ENCODE assay signal across 8 mouse cellular contexts in genomic region chr11:50024833-50025720, GRCm38 (mm10). TPM values are rescaled to one million over a fixed set of nuclear protein-coding genes. Genes with fewer than 3 reads are reported as not detected.
DNase-seq lines count a peak whose midpoint lies in the region; ATAC-seq and TF ChIP-seq lines count a peak whose summit lies in the region.

Rnf130 (plus strand) TSS chr11:50025346.

- H3K4me3 ChIP-seq in erythroblast, embryonic 14.5 days (replicated peaks): peak within 1 kb of the TSS; percentile 82
- H3K4me3 ChIP-seq in heart, embryonic 11.5 days (ENCODE audit: low read depth, low read length): peak within 1 kb of the TSS; percentile 86
- peak within 1 kb of the TSS; percentile 75 for H3K4me3 ChIP-seq in kidney, embryonic 15.5 days (replicated peaks)
- peak within 1 kb of the TSS; percentile 88 for H3K4me3 ChIP-seq in limb, embryonic 15.5 days
- peak within 1 kb of the TSS; percentile 98 for H3K4me3 ChIP-seq in midbrain, postnatal 0 days (ENCODE audit: low read depth, low read length)

- under 1% methylated on average over 110 of the region's 129 CpGs for WGBS in heart, embryonic 11.5 days (ENCODE audit: insufficient replicate concordance)
- WGBS in kidney, embryonic 15.5 days: under 1% methylated on average over 120 of the region's 129 CpGs
- WGBS in limb, embryonic 15.5 days: under 1% methylated on average over 120 of the region's 129 CpGs
- WGBS in midbrain, postnatal 0 days: under 1% methylated on average over 82 of the region's 129 CpGs

- peaks cover 34% of the 10 kb centered on the region for H3K27me3 ChIP-seq in erythroblast, embryonic 14.5 days (ENCODE audit: control insufficient read depth)
- H3K27me3 ChIP-seq in heart, embryonic 11.5 days (ENCODE audit: control insufficient read depth, insufficient read depth, low read length): peaks cover 15% of the 10 kb centered on the region
- peaks cover 8% of the 10 kb centered on the region; the same call in 1 of the 2 replicates for H3K27me3 ChIP-seq in kidney, embryonic 15.5 days
- no peaks in the 10 kb centered on the region for H3K27me3 ChIP-seq in limb, embryonic 15.5 days
- no peaks in the 10 kb centered on the region for H3K27me3 ChIP-seq in midbrain, postnatal 0 days (ENCODE audit: insufficient read depth, low read length)

- H3K9me3 ChIP-seq in erythroblast, embryonic 14.5 days (ENCODE audit: control insufficient read depth, low read length): no peaks in the 10 kb centered on the region
- no peaks in the 10 kb centered on the region for H3K9me3 ChIP-seq in heart, embryonic 11.5 days (replicated peaks; ENCODE audit: control insufficient read depth, low read length)
- no peaks in the 10 kb centered on the region for H3K9me3 ChIP-seq in kidney, embryonic 15.5 days (replicated peaks)
- no peaks in the 10 kb centered on the region for H3K9me3 ChIP-seq in limb, embryonic 15.5 days
- H3K9me3 ChIP-seq in midbrain, postnatal 0 days (ENCODE audit: low read length): no peaks in the 10 kb centered on the region

- peak within 1 kb of the TSS; percentile 94 for H3K9ac ChIP-seq in heart, embryonic 11.5 days (ENCODE audit: low read depth, low read length)
- H3K9ac ChIP-seq in kidney, embryonic 15.5 days: peak within 1 kb of the TSS; percentile 86
- H3K9ac ChIP-seq in limb, embryonic 15.5 days: peak within 1 kb of the TSS; percentile 86
- H3K9ac ChIP-seq in midbrain, postnatal 0 days (replicated peaks; ENCODE audit: low read length, poor library complexity, severe bottlenecking): peak within 1 kb of the TSS; percentile 98

- peak within 1 kb of the TSS; percentile 92 for H3K4me2 ChIP-seq in heart, embryonic 11.5 days
- peak within 1 kb of the TSS; percentile 71 for H3K4me2 ChIP-seq in kidney, embryonic 15.5 days
- peak within 1 kb of the TSS; percentile 68 for H3K4me2 ChIP-seq in limb, embryonic 15.5 days
- H3K4me2 ChIP-seq in midbrain, postnatal 0 days (ENCODE audit: low read depth, low read length, poor library complexity, severe bottlenecking): peak within 1 kb of the TSS; percentile 68

- ATAC-seq in heart, embryonic 11.5 days (replicated peaks; ENCODE audit: insufficient number of reproducible peaks, low FRiP score, low TSS enrichment): peak; percentile 78
- ATAC-seq in kidney, embryonic 15.5 days (replicated peaks; ENCODE audit: low FRiP score): peak; percentile 93
- peak; percentile 90 for ATAC-seq in limb, embryonic 15.5 days (ENCODE audit: insufficient number of reproducible peaks, low FRiP score, low TSS enrichment, low read depth)
- ATAC-seq in midbrain, postnatal 0 days (ENCODE audit: low FRiP score): peak; percentile 91

- peaks cover 15% of the 10 kb centered on the region for H3K4me1 ChIP-seq in erythroblast, embryonic 14.5 days (ENCODE audit: control insufficient read depth)
- H3K4me1 ChIP-seq in heart, embryonic 11.5 days (ENCODE audit: control insufficient read depth, insufficient read depth, low read length): peaks cover 5% of the 10 kb centered on the region; the same call in 1 of the 2 replicates
- peaks cover 21% of the 10 kb centered on the region for H3K4me1 ChIP-seq in kidney, embryonic 15.5 days
- peaks cover 19% of the 10 kb centered on the region for H3K4me1 ChIP-seq in limb, embryonic 15.5 days
- H3K4me1 ChIP-seq in midbrain, postnatal 0 days (ENCODE audit: insufficient read depth, low read length): peaks cover 20% of the 10 kb centered on the region

- peak within 1 kb of the TSS; percentile 82 for H3K27ac ChIP-seq in heart, embryonic 11.5 days (ENCODE audit: low read depth, low read length)
- H3K27ac ChIP-seq in kidney, embryonic 15.5 days: peak within 1 kb of the TSS; percentile 93
- H3K27ac ChIP-seq in limb, embryonic 15.5 days: peak within 1 kb of the TSS; percentile 93
- H3K27ac ChIP-seq in midbrain, postnatal 0 days (ENCODE audit: low read depth, low read length): peak within 1 kb of the TSS; percentile 99

- peak; percentile 94 to 95 for DNase-seq in B cell, adult 2 months
- peak; percentile 80 for DNase-seq in brain, embryonic 18.5 days (ENCODE audit: low read depth, low spot score)
- DNase-seq in midbrain, postnatal 0 days (ENCODE audit: low spot score): peak; percentile 96
- DNase-seq in spleen, postnatal 14 days (ENCODE audit: low spot score in 2 of 2): peak; percentile 86 to 90

- no peaks in the 10 kb centered on the region for H3K36me3 ChIP-seq in erythroblast, embryonic 14.5 days (ENCODE audit: control insufficient read depth)
- no peaks in the 10 kb centered on the region for H3K36me3 ChIP-seq in heart, embryonic 11.5 days (ENCODE audit: control insufficient read depth, insufficient read depth, low read length)
- no peaks in the 10 kb centered on the region for H3K36me3 ChIP-seq in kidney, embryonic 15.5 days
- H3K36me3 ChIP-seq in limb, embryonic 15.5 days: no peaks in the 10 kb centered on the region
- no peaks in the 10 kb centered on the region for H3K36me3 ChIP-seq in midbrain, postnatal 0 days (ENCODE audit: insufficient read depth, low read length)

- no peak for TF ChIP-seq CTCF in midbrain, postnatal 0 days (IDR thresholded peaks at IDR 0.05)

RNA-seq across cellular contexts. Expression of gene Rnf130, which starts in this region (rescaled TPM):
- 0.14 and 0.26 TPM in 2 replicates for polyA plus RNA-seq in erythroblast, embryonic 14.5 days (2012)
- polyA plus RNA-seq in heart, embryonic 11.5 days (2014; fragmentation: Nextera tagmentation; extraction: Ambion mirVana): 30.3 and 35.2 TPM in 2 replicates
- polyA plus RNA-seq in kidney, embryonic 15.5 days (2015; fragmentation: Nextera tagmentation; extraction: Ambion mirVana): 59.1 and 62.8 TPM in 2 replicates
- polyA plus RNA-seq in limb, embryonic 15.5 days (2015; fragmentation: Nextera tagmentation; extraction: Ambion mirVana): 74.5 and 77.3 TPM in 2 replicates
- 90.4 and 127 TPM in 2 replicates for total RNA-seq in midbrain, postnatal 0 days (2014; rRNA removed)
- 54.3 and 59.4 TPM in 2 replicates for polyA plus RNA-seq in midbrain, postnatal 0 days (2015; fragmentation: Nextera tagmentation; extraction: Ambion mirVana)

Comparison
In these comparisons a context has a peak if more than half of its experiments do, and no peak if none do; other contexts are left out.
1. Peak in every context shown above with its lines: DNase-seq, ATAC-seq, H3K4me3 ChIP-seq and H3K27ac ChIP-seq.
2. RNA of gene Rnf130 (polyA plus RNA-seq): 74.5 to 77.3 TPM in limb, embryonic 15.5 days, 54.3 to 59.4 TPM in midbrain, postnatal 0 days, 59.1 to 62.8 TPM in kidney, embryonic 15.5 days and 30.3 to 35.2 TPM in heart, embryonic 11.5 days; 0.14 to 0.26 TPM in erythroblast, embryonic 14.5 days; every median in the first group is over 10 times any median in the second.